Mouse (Mus musculus): Measurements from ENCODE around the gene Cdt1. TPM values are rescaled to one million over a fixed set of nuclear protein-coding genes. Genes with fewer than 3 reads are reported as not detected.

The Cdt1 gene
- polyA plus RNA-seq, 1 experiment, result 68.5 TPM

GRCm38 (mm10) chr8:122546066-122546755 is 21.6 kb upstream of the Cdt1 start:
- H3K4me1 ChIP-seq (ENCODE audit: control insufficient read depth, insufficient read depth, low read length), result peaks cover 15% of the 10 kb centered on the region
- WGBS, result 69% methylated on average over 7 of the region's 7 CpGs
- peak overlapping the region; percentile 84 for H3K27ac ChIP-seq (ENCODE audit: control insufficient read depth, insufficient read depth, low read depth, low read length, poor library complexity)
- no peak overlapping the region for H3K4me3 ChIP-seq (replicated peaks; ENCODE audit: control insufficient read depth, low read depth, low read length)
- no peak for TF ChIP-seq POLR2A (IDR thresholded peaks at IDR 0.05; ENCODE audit: borderline replicate concordance, control insufficient read depth, low read depth, low read length)
- no peak for TF ChIP-seq CTCF (IDR thresholded peaks at IDR 0.05; ENCODE audit: control insufficient read depth, insufficient read depth, low read length)

DNA sequence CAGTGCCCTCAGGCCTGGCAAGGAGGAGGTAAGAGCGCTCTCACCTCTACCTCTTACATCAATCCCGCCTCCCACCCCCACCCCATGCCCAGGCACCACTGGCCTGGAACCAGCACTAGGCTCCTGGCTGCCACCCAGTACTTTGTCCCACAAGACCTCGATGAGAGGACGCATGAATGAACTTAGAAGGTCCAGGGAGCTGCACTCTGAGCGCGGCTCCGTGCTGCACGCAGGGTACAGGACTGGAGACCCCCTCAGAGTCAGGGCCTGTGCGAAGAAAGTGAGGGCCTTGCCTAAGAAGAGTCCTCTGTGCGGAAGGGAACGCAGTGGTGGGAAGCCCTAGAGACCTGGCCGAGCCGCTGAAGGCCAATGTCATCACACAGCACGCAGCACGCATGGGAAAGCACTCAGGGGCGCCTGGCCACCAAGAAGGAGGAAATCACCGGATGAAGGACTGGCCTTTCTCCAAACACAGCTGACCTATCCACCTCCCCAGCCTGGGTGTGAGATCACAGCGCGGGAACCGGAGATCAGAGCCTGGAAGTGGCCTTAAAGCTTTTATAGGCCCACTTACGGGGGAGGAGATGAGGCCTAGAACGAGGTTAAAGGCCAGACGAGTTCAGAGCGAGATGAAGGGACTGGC is 20.9 kb upstream of the Cdt1 start:
- no peak for TF ChIP-seq CTCF (IDR thresholded peaks at IDR 0.05; ENCODE audit: control insufficient read depth, insufficient read depth, low read length)
- no peak for TF ChIP-seq POLR2A (IDR thresholded peaks at IDR 0.05; ENCODE audit: borderline replicate concordance, control insufficient read depth, low read depth, low read length)
- peak overlapping the region; percentile 84 for H3K27ac ChIP-seq (ENCODE audit: control insufficient read depth, insufficient read depth, low read depth, low read length, poor library complexity)
- no peak overlapping the region for H3K4me3 ChIP-seq (replicated peaks; ENCODE audit: control insufficient read depth, low read depth, low read length)
- WGBS, result 72% methylated on average over 24 of the region's 24 CpGs
- H3K4me1 ChIP-seq (ENCODE audit: control insufficient read depth, insufficient read depth, low read length), result peaks cover 15% of the 10 kb centered on the region

DNA sequence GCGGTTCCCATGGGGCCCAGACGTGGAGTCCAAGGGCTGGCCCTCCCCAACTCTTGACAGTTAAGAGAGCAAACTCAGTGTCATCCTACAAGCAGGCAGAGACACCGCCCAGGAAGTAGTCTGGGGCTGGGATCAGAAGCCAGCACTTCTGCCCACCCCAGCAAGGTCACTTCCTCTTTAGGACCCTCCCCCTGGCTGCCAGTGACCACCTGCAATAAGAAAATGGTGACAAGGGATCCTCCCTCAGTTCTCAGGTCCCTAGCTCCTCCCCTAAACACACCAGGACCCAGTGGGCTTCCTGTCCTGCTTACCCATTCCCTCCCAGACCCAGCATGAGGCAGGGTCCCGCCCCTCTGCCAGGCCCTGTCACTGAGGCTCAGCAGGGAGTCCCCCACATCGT is 20.0 kb upstream of the Cdt1 start:
- Histone ChIP-seq H3K4me3 (replicated peaks; ENCODE audit: control insufficient read depth, low read depth, low read length) (no peak overlapping the region), H3K27ac (ENCODE audit: control insufficient read depth, insufficient read depth, low read depth, low read length, poor library complexity) (peak overlapping the region; percentile 84), H3K4me1 (ENCODE audit: control insufficient read depth, insufficient read depth, low read length) (peaks cover 15% of the 10 kb centered on the region)
- no peak for TF ChIP-seq CTCF (IDR thresholded peaks at IDR 0.05; ENCODE audit: control insufficient read depth, insufficient read depth, low read length)
- no peak for TF ChIP-seq POLR2A (IDR thresholded peaks at IDR 0.05; ENCODE audit: borderline replicate concordance, control insufficient read depth, low read depth, low read length)
- WGBS, result 0% methylated on average over 5 of the region's 5 CpGs

DNA sequence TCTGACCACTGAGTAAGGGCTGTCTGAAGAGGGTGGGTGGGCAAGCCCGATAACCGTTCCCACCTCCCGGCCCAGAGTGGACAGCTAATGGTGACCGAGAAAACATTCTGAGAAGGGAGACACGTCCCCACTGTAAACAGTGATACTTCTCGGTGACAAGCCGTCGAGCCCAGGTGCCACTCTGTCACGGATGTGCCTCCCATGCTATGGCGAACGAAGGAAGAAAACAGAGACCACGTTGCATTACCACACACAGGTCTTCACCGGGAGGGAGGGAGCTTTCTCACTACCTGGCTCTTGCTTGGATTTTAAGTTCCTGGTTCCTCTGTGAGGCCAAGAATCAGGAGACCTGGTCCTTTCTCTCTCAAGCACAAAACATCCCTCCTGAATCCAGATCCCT is 19.5 kb upstream of the Cdt1 start:
- H3K27ac ChIP-seq (ENCODE audit: control insufficient read depth, insufficient read depth, low read depth, low read length, poor library complexity), result peak overlapping the region; percentile 84
- peaks cover 15% of the 10 kb centered on the region for H3K4me1 ChIP-seq (ENCODE audit: control insufficient read depth, insufficient read depth, low read length)
- peak overlapping the region; percentile 17 for H3K4me3 ChIP-seq (replicated peaks; ENCODE audit: control insufficient read depth, low read depth, low read length)
- TF ChIP-seq POLR2A (IDR thresholded peaks at IDR 0.05; ENCODE audit: borderline replicate concordance, control insufficient read depth, low read depth, low read length), result no peak
- no peak for TF ChIP-seq CTCF (IDR thresholded peaks at IDR 0.05; ENCODE audit: control insufficient read depth, insufficient read depth, low read length)
- 21% methylated on average over 13 of the region's 13 CpGs for WGBS

- H3K4me1 ChIP-seq (ENCODE audit: control insufficient read depth, insufficient read depth, low read length), result peaks cover 15% of the 10 kb centered on the region
- WGBS, result 68% methylated on average over 3 of the region's 3 CpGs
Observed at GRCm38 (mm10) chr8:122548891-122549439, 18.9 kb upstream of the Cdt1 start.

GRCm38 (mm10) chr8:122550234-122550994 is 17.4 kb upstream of the Cdt1 start:
- H3K27ac ChIP-seq (ENCODE audit: control insufficient read depth, insufficient read depth, low read depth, low read length, poor library complexity), result peak overlapping the region; percentile 83
- TF ChIP-seq POLR2A (IDR thresholded peaks at IDR 0.05; ENCODE audit: borderline replicate concordance, control insufficient read depth, low read depth, low read length) (no peak), CTCF (IDR thresholded peaks at IDR 0.05; ENCODE audit: control insufficient read depth, insufficient read depth, low read length) (no peak)
- WGBS, result 2% methylated on average over 52 of the region's 52 CpGs
- peak overlapping the region; percentile 59 for H3K4me3 ChIP-seq (replicated peaks; ENCODE audit: control insufficient read depth, low read depth, low read length)
- peaks cover 15% of the 10 kb centered on the region for H3K4me1 ChIP-seq (ENCODE audit: control insufficient read depth, insufficient read depth, low read length)

More at GRCm38 (mm10) chr8:122548891-122549439, 18.9 kb upstream of the Cdt1 start:
- no peak overlapping the region for H3K4me3 ChIP-seq (replicated peaks; ENCODE audit: control insufficient read depth, low read depth, low read length)
- no peak for TF ChIP-seq POLR2A (IDR thresholded peaks at IDR 0.05; ENCODE audit: borderline replicate concordance, control insufficient read depth, low read depth, low read length)
- TF ChIP-seq CTCF (IDR thresholded peaks at IDR 0.05; ENCODE audit: control insufficient read depth, insufficient read depth, low read length), result no peak
- H3K27ac ChIP-seq (ENCODE audit: control insufficient read depth, insufficient read depth, low read depth, low read length, poor library complexity), result peak overlapping the region; percentile 84

DNA sequence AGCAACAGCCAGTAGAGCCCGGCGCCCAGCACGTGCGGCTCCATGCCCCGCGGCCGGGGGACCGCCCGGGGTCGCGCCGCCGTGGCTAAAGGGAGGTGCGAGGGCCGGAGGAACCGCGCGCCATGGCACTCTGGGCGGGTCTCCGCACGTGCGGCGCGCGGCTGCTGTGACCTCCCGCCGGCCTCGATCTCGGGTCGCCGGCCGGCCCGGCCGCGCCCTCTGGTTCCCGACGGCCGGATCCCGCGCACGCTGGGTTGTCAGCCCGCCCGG is 16.9 kb upstream of the Cdt1 start:
- H3K4me3 ChIP-seq (replicated peaks; ENCODE audit: control insufficient read depth, low read depth, low read length), result peak overlapping the region; percentile 59
- WGBS, result under 1% methylated on average over 42 of the region's 43 CpGs
- peak overlapping the region; percentile 83 for H3K27ac ChIP-seq (ENCODE audit: control insufficient read depth, insufficient read depth, low read depth, low read length, poor library complexity)
- no peak for TF ChIP-seq POLR2A (IDR thresholded peaks at IDR 0.05; ENCODE audit: borderline replicate concordance, control insufficient read depth, low read depth, low read length)
- TF ChIP-seq CTCF (IDR thresholded peaks at IDR 0.05; ENCODE audit: control insufficient read depth, insufficient read depth, low read length), result no peak
- H3K4me1 ChIP-seq (ENCODE audit: control insufficient read depth, insufficient read depth, low read length), result peaks cover 15% of the 10 kb centered on the region
